Mouse (Mus musculus): ENCODE data around the gene Rpa3.

- TF ChIP-seq CTCF (IDR thresholded peaks at IDR 0.05; ENCODE audit: extremely low read depth, insufficient read depth, insufficient read length, insufficient replicate concordance), result no peak
- TF ChIP-seq POLR2A (IDR thresholded peaks at IDR 0.05; ENCODE audit: low read depth, low read length), result no peak
Observed at GRCm38 (mm10) chr6:8258316-8258715, 657 bp downstream of the Rpa3 start.
